Mouse (Mus musculus) stomach, embryonic 15.5 days (tissue): ENCODE measurements around the gene Parp11. TPM values are rescaled to one million over a fixed set of nuclear protein-coding genes. Genes with fewer than 3 reads are reported as not detected.
"Not testable (repeated sequence)": the region's sequence is repeated elsewhere in the genome, so short reads cannot be mapped to it uniquely, and the experiment has no call there.

Source experiments
- ATAC-seq: fragments of 200-750 bp; cut with Nextera tagmentation; 2 replicates; pipeline ENCODE4 v1.8.0; 2017; ENCODE audit warnings: low read depth, moderate number of reproducible peaks, moderate TSS enrichment; ENCODE audit not compliant: insufficient read depth, low FRiP score
- H3K27ac ChIP-seq: fragments of 300-500 bp; sonication (generic); 2 replicates; pipeline ENCODE4 v1.5.1; 2015; ENCODE audit warnings: mild to moderate bottlenecking, inconsistent platforms
- H3K27me3 ChIP-seq: fragments of 300-500 bp; sonication (generic); replicated peaks from 2 replicates; pipeline ENCODE4 v1.6.1; 2015; ENCODE audit warnings: inconsistent platforms
- H3K36me3 ChIP-seq: fragments of 300-500 bp; sonication (generic); 2 replicates; pipeline ENCODE4 v1.6.1; 2015; ENCODE audit warnings: inconsistent platforms
- H3K4me1 ChIP-seq: fragments of 300-500 bp; sonication (generic); 2 replicates; pipeline ENCODE4 v1.6.1; 2015; ENCODE audit warnings: inconsistent platforms
- H3K4me2 ChIP-seq: fragments of 300-500 bp; sonication (generic); 2 replicates; pipeline ENCODE4 v1.6.1; 2015; ENCODE audit warnings: mild to moderate bottlenecking, inconsistent platforms
- H3K4me3 ChIP-seq: fragments of 300-500 bp; sonication (generic); replicated peaks from 2 replicates; pipeline ENCODE4 v1.5.1; 2015; ENCODE audit warnings: inconsistent platforms
- H3K9ac ChIP-seq: fragments of 300-500 bp; sonication (generic); 2 replicates; pipeline ENCODE4 v1.6.1; 2015; ENCODE audit warnings: inconsistent platforms
- H3K9me3 ChIP-seq: fragments of 300-500 bp; sonication (generic); 2 replicates; pipeline ENCODE4 v1.6.1; 2016; ENCODE audit warnings: inconsistent platforms
- WGBS: fragments of 180-500 bp; shearing (Covaris S2); methylation state at CpG from one replicate; pipeline ENCODE4 v1.1.7; 2015; 5-methylcytosine and 5-hydroxymethylcytosine counted together
- polyA plus RNA-seq: library from polyadenylated mRNA; unstranded; fragments of >200 nt; fragmentation: Nextera tagmentation; extraction: Ambion mirVana; gene quantifications from 2 replicates; pipeline ENCODE4 v1.2.1, GENCODE M21; 2015

Gene Parp11
- polyA plus RNA-seq, 1 experiment from 2014 or later = 19.0 TPM

DNA sequence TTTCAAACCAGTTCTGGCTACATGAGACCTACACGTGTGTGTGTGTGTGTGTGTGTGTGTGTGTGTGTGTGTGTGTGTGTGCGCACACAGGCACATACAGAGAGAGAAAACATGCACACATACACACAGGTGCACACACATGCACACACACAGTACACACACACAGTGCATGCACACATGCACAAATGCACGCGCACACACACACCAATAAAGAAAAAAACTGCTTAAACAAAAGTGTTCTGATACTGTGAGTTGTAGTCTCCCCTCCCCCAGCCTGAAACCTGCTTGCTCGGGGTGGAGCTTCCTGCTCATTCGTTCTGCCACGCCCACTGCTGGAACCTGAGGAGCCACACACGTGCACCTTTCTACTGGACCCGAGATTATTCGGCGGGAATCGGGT is 67.1 kb downstream of the Parp11 start:
- H3K4me2 ChIP-seq, ATAC-seq, H3K27me3 ChIP-seq, H3K4me1 ChIP-seq, H3K36me3 ChIP-seq, H3K9ac ChIP-seq, H3K4me3 ChIP-seq, H3K9me3 ChIP-seq, H3K27ac ChIP-seq: not testable (repeated sequence)
- WGBS = 90% methylated on average over 7 of the region's 12 CpGs

DNA sequence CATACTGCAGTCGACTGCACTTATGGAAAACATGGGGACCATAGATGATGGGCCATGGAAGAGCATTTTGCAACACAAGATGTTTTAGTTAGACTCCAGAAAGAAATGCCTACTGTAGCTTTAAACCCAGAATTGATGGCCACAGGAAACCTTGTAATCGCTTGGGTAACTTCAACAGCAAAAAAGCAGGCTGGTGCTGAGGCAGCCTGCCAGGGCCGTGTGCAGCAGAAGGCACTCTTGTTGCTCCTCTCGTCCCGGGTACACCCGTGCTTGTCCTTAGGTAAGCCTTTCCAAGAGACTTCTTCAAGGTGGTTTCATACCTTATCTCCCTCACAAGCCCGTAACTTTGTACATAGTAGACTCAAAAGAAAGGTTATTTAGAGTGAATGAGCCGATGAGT is 74.5 kb downstream of the Parp11 start:
- Histone ChIP-seq H3K4me3 (no peak overlapping the region), H3K9ac (no peak overlapping the region), H3K36me3 (no peaks in the 10 kb centered on the region), H3K9me3 (no peaks in the 10 kb centered on the region), H3K4me2 (no peak overlapping the region), H3K27me3 (no peaks in the 10 kb centered on the region), H3K27ac (no peak overlapping the region), H3K4me1 (no peaks in the 10 kb centered on the region)
- WGBS = 70% methylated on average over 8 of the region's 8 CpGs
- no peak for ATAC-seq

GRCm38 (mm10) chr6:127522326-127522725 is 75.7 kb downstream of the Parp11 start:
- Histone ChIP-seq H3K4me2 (no peak overlapping the region), H3K27me3 (no peaks in the 10 kb centered on the region), H3K27ac (no peak overlapping the region), H3K9me3 (no peaks in the 10 kb centered on the region), H3K4me1 (no peaks in the 10 kb centered on the region), H3K36me3 (no peaks in the 10 kb centered on the region), H3K4me3 (no peak overlapping the region), H3K9ac (no peak overlapping the region)
- no peak for ATAC-seq
- WGBS = 33% methylated on average over 9 of the region's 9 CpGs

GRCm38 (mm10) chr6:127524442-127524841 is 77.8 kb downstream of the Parp11 start:
- no peak overlapping the region for H3K4me2 ChIP-seq
- no peaks in the 10 kb centered on the region for H3K27me3 ChIP-seq
- H3K27ac ChIP-seq = no peak overlapping the region
- H3K9me3 ChIP-seq = no peaks in the 10 kb centered on the region
- H3K9ac ChIP-seq = no peak overlapping the region
- H3K4me3 ChIP-seq = no peak overlapping the region
- H3K36me3 ChIP-seq = no peaks in the 10 kb centered on the region
- no peaks in the 10 kb centered on the region for H3K4me1 ChIP-seq
- WGBS = 28% methylated on average over 8 of the region's 8 CpGs
- ATAC-seq = no peak

GRCm38 (mm10) chr6:127528625-127529024 is 82.0 kb downstream of the Parp11 start:
- no peaks in the 10 kb centered on the region for H3K27me3 ChIP-seq
- 85% methylated on average over 7 of the region's 7 CpGs for WGBS
- no peaks in the 10 kb centered on the region for H3K4me1 ChIP-seq
- H3K36me3 ChIP-seq = no peaks in the 10 kb centered on the region
- H3K4me3 ChIP-seq = no peak overlapping the region
- H3K27ac ChIP-seq = no peak overlapping the region
- no peak for ATAC-seq
- no peak overlapping the region for H3K4me2 ChIP-seq
- no peak overlapping the region for H3K9ac ChIP-seq
- H3K9me3 ChIP-seq = no peaks in the 10 kb centered on the region

GRCm38 (mm10) chr6:127529451-127529850 is 82.8 kb downstream of the Parp11 start:
- Histone ChIP-seq H3K9me3 (no peaks in the 10 kb centered on the region), H3K36me3 (no peaks in the 10 kb centered on the region), H3K4me2 (no peak overlapping the region), H3K9ac (no peak overlapping the region), H3K27ac (no peak overlapping the region), H3K27me3 (no peaks in the 10 kb centered on the region), H3K4me1 (no peaks in the 10 kb centered on the region), H3K4me3 (no peak overlapping the region)
- ATAC-seq = no peak
- 61% methylated on average over 2 of the region's 2 CpGs for WGBS

GRCm38 (mm10) chr6:127530206-127530605 is 83.6 kb downstream of the Parp11 start:
- no peaks in the 10 kb centered on the region for H3K9me3 ChIP-seq
- no peak overlapping the region for H3K27ac ChIP-seq
- WGBS = 39% methylated on average over 3 of the region's 3 CpGs
- H3K4me3 ChIP-seq = no peak overlapping the region
- no peaks in the 10 kb centered on the region for H3K27me3 ChIP-seq
- H3K4me1 ChIP-seq = no peaks in the 10 kb centered on the region
- H3K9ac ChIP-seq = no peak overlapping the region
- H3K4me2 ChIP-seq = no peak overlapping the region
- ATAC-seq = no peak
- H3K36me3 ChIP-seq = no peaks in the 10 kb centered on the region

- Histone ChIP-seq H3K9ac (no peak overlapping the region), H3K4me2 (no peak overlapping the region), H3K9me3 (no peaks in the 10 kb centered on the region), H3K4me3 (no peak overlapping the region), H3K36me3 (no peaks in the 10 kb centered on the region), H3K27ac (no peak overlapping the region), H3K27me3 (no peaks in the 10 kb centered on the region), H3K4me1 (no peaks in the 10 kb centered on the region)
- no peak for ATAC-seq
- WGBS = 44% methylated on average over 3 of the region's 3 CpGs
Observed at GRCm38 (mm10) chr6:127531412-127532205, 85.0 kb downstream of the Parp11 start.

DNA sequence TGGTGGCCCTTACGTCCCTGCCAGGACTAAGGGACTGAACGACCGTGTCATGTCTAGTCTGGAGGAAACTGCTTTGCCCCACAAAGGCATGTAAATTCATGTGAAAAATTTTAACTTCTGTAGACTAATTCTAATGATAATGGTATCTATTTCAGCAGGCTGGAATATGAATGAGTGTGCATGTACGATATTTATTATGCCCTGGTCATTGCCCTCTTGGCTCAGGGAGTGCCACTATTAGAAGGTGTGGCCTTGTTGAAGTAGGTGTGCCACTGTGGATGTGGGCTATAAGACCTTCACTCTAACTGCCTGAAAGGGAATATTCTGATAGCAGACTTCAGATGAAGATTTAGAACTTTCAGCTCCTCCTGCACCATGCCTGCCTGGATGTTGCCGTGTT is 85.7 kb downstream of the Parp11 start:
- Histone ChIP-seq H3K9ac (no peak overlapping the region), H3K27ac (no peak overlapping the region), H3K4me1 (no peaks in the 10 kb centered on the region), H3K4me3 (no peak overlapping the region), H3K27me3 (no peaks in the 10 kb centered on the region), H3K9me3 (no peaks in the 10 kb centered on the region), H3K4me2 (no peak overlapping the region), H3K36me3 (no peaks in the 10 kb centered on the region)
- WGBS = 83% methylated on average over 5 of the region's 5 CpGs
- no peak for ATAC-seq

DNA sequence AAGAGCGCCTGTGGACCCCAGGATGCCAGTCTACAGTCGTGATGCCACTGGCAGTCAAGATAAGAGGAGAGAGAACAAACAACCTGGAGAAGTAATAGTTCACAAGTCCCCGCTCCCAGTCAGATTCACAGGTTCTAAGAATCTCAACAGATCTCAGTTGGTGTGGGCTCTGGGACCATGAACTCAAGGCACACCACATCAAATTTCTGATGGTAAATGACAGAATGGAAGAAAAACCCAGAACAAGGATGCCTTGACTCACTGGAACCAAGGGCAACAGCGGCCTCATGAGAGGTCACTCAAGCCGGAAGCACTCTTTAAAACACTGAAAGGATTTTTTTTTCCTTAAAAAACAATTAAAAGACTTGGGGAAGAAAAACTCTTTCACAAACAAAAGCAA is 87.1 kb downstream of the Parp11 start:
- no peak for ATAC-seq
- WGBS = 74% methylated on average over 5 of the region's 5 CpGs

DNA sequence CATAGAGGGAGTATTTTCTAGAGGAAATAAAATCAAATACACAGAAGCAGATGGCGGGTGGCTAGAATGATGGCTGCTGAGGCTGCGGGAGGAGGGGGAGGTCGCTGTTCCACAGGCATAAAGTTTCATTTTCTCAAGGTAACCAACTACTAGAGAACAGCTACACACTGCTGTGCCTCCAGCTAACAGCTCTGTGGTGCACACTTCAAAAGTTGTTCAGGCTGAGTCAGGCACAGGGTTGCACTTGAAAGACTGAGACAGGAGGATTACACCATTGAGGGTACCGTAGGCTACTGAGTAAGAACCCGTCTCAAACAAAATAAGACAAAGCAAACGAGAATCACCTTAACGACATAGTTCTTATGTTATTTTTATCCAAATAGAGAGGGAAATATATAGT is 90.4 kb downstream of the Parp11 start:
- H3K9me3 ChIP-seq = no peaks in the 10 kb centered on the region
- H3K27me3 ChIP-seq = peaks cover 5% of the 10 kb centered on the region; the same call in 1 of the 2 replicates
- no peaks in the 10 kb centered on the region for H3K4me1 ChIP-seq
- no peaks in the 10 kb centered on the region for H3K36me3 ChIP-seq
- H3K9ac ChIP-seq = no peak overlapping the region
- WGBS = 71% methylated on average over 7 of the region's 7 CpGs
- H3K27ac ChIP-seq = no peak overlapping the region
- ATAC-seq = no peak
- no peak overlapping the region for H3K4me2 ChIP-seq
- H3K4me3 ChIP-seq = no peak overlapping the region

More for the DNA sequence above, 87.1 kb downstream of the Parp11 start:
- Histone ChIP-seq H3K9me3 (no peaks in the 10 kb centered on the region), H3K27ac (no peak overlapping the region), H3K4me2 (no peak overlapping the region), H3K4me1 (no peaks in the 10 kb centered on the region), H3K4me3 (no peak overlapping the region), H3K27me3 (no peaks in the 10 kb centered on the region), H3K36me3 (no peaks in the 10 kb centered on the region), H3K9ac (no peak overlapping the region)

DNA sequence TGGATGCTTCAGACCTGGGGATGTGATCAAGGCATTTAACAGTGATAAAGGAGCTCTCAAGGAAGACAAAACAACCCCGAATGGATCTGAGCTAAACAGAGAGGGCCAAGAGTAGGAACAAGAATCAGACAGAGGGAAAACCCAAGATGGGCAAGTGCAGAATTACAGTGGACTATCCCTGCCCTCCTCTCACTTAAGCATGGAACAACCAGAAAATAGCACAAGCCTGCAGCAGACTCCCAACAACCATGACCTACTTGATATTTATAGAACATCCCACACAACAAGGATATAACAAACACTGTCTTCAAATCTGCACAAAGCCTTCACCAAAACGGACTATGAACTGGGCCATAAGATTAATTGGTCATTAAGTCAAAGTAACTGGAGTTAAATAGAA is 91.5 kb downstream of the Parp11 start:
- WGBS = 52% methylated on average over 2 of the region's 2 CpGs
- Histone ChIP-seq H3K4me3 (no peak overlapping the region), H3K4me1 (no peaks in the 10 kb centered on the region), H3K27ac (no peak overlapping the region), H3K9ac (no peak overlapping the region), H3K36me3 (no peaks in the 10 kb centered on the region), H3K4me2 (no peak overlapping the region), H3K9me3 (no peaks in the 10 kb centered on the region), H3K27me3 (peaks cover 5% of the 10 kb centered on the region; the same call in 1 of the 2 replicates)
- no peak for ATAC-seq

DNA sequence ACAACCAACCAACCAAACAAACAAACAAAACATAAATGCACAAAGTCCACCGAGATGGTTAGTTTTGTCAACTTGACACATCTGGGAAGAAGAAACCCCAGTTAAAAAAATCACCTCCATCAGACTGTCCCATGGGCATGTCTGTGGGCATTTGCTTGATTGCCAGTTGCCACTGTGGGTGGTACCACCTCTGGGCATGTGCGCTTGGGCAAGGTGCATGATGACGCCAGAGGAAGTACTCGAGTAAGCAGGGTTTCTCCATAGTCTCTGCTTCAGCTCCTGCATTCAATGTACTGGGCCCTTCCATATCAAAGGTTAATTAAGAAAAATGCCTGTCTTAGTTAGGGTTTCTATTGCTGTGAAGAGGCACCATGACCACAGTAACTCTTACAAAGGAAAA is 92.6 kb downstream of the Parp11 start:
- Histone ChIP-seq H3K36me3 (no peaks in the 10 kb centered on the region), H3K27ac (no peak overlapping the region), H3K4me3 (no peak overlapping the region), H3K9me3 (no peaks in the 10 kb centered on the region), H3K4me2 (no peak overlapping the region), H3K27me3 (peaks cover 5% of the 10 kb centered on the region; the same call in 1 of the 2 replicates), H3K9ac (no peak overlapping the region), H3K4me1 (no peaks in the 10 kb centered on the region)
- 89% methylated on average over 4 of the region's 4 CpGs for WGBS
- ATAC-seq = no peak
